Mouse (Mus musculus) limb, embryonic 14.5 days (tissue): Measurements from ENCODE around the gene Lrmda. TPM values are rescaled to one million over a fixed set of nuclear protein-coding genes. Genes with fewer than 3 reads are reported as not detected.

Experiments used
- ATAC-seq: fragments of 200-750 bp; cut with Nextera tagmentation; 2 replicates; pipeline ENCODE4 v1.8.0; 2017; ENCODE audit warnings: low read depth, moderate number of reproducible peaks, moderate TSS enrichment; ENCODE audit not compliant: low FRiP score
- DNase-seq: peaks from one replicate; pipeline ENCODE4 v3.0.0-alpha.2; 2015; ENCODE audit warnings: low spot score
- H3K27ac ChIP-seq: fragments of 300-500 bp; sonication (generic); replicated peaks from 2 replicates; pipeline ENCODE4 v1.5.1; 2014; ENCODE audit warnings: low read depth, mild to moderate bottlenecking, low read length, moderate library complexity, mixed read lengths
- H3K27me3 ChIP-seq: fragments of 300-500 bp; sonication (generic); 2 replicates; pipeline ENCODE4 v1.6.1; 2014; ENCODE audit warnings: low read length, mixed read lengths; ENCODE audit not compliant: control insufficient read depth, insufficient read depth
- H3K36me3 ChIP-seq: fragments of 300-500 bp; sonication (generic); 2 replicates; pipeline ENCODE4 v1.6.1; 2014; ENCODE audit warnings: mild to moderate bottlenecking, low read length, moderate library complexity, mixed read lengths; ENCODE audit not compliant: control insufficient read depth, insufficient read depth
- H3K4me1 ChIP-seq: fragments of 300-500 bp; sonication (generic); 2 replicates; pipeline ENCODE4 v1.6.1; 2014; ENCODE audit warnings: antibody characterized with exemption, low read length, mixed read lengths; ENCODE audit not compliant: control insufficient read depth, insufficient read depth
- H3K4me2 ChIP-seq: fragments of 300-500 bp; sonication (generic); replicated peaks from 2 replicates; pipeline ENCODE4 v1.6.1; 2014; ENCODE audit warnings: low read depth, mild to moderate bottlenecking, low read length, moderate library complexity; ENCODE audit not compliant: severe bottlenecking
- H3K4me3 ChIP-seq: fragments of 300-500 bp; sonication (generic); replicated peaks from 2 replicates; pipeline ENCODE4 v1.5.1; 2014; ENCODE audit warnings: low read length
- H3K9ac ChIP-seq: fragments of 300-500 bp; sonication (generic); 2 replicates; pipeline ENCODE4 v1.6.1; 2014; ENCODE audit warnings: mild to moderate bottlenecking, low read depth, low read length, moderate library complexity; ENCODE audit not compliant: severe bottlenecking
- H3K9me3 ChIP-seq: fragments of 300-500 bp; sonication (generic); 2 replicates; pipeline ENCODE4 v1.6.1; 2016; ENCODE audit warnings: low read length; ENCODE audit not compliant: control insufficient read depth
- POLR2A ChIP-seq: fragments of 200-500 bp; IDR thresholded peaks from 2 replicates; pipeline ENCODE4 v1.8.0; 2012; ENCODE audit warnings: inconsistent platforms, mild to moderate bottlenecking, moderate library complexity, borderline replicate concordance; ENCODE audit not compliant: insufficient read depth, insufficient read length; ENCODE audit errors: extremely low read depth
- WGBS: fragments of 180-500 bp; shearing (Covaris S2); extraction: QIAGEN DNeasy Blood & Tissue Kit; methylation state at CpG from one replicate; pipeline ENCODE4 v1.1.7; 2014; 5-methylcytosine and 5-hydroxymethylcytosine counted together
- polyA plus RNA-seq, 2 experiments: library from polyadenylated mRNA; depleted of rRNA in 1 of 2; stranded (reverse) in 1 of 2; unstranded in 1 of 2; fragments of >200 nt; fragmentation: Nextera tagmentation in 1 of 2; extraction: Ambion mirVana in 1 of 2; gene quantifications; 2 replicates each; pipeline versions ENCODE4 v1.2.1 to v1.2.3; 2012 to 2014

Lrmda gene
- polyA plus RNA-seq, 2 experiments: 0.08 to 0.72 TPM

GRCm38 (mm10) chr14:22695931-22696365 lies 676.4 kb downstream of the Lrmda start:
- peaks cover 4% of the 10 kb centered on the region; the same call in 1 of the 2 replicates for H3K4me1 ChIP-seq
- 33% methylated on average over 4 of the region's 4 CpGs for WGBS
- H3K9me3 ChIP-seq: no peaks in the 10 kb centered on the region
- no peak overlapping the region for H3K4me2 ChIP-seq
- H3K27me3 ChIP-seq: no peaks in the 10 kb centered on the region
- TF ChIP-seq POLR2A: no peak
- H3K9ac ChIP-seq: no peak overlapping the region
- H3K36me3 ChIP-seq: no peaks in the 10 kb centered on the region
- DNase-seq: no peak
- no peak overlapping the region for H3K4me3 ChIP-seq
- H3K27ac ChIP-seq: no peak overlapping the region
- ATAC-seq: no peak

- 91% methylated on average over 1 of the region's 1 CpGs for WGBS
- no peak for TF ChIP-seq POLR2A
- H3K27ac ChIP-seq: no peak overlapping the region
- DNase-seq: no peak
- no peak overlapping the region for H3K4me3 ChIP-seq
- no peak for ATAC-seq
- no peak overlapping the region for H3K9ac ChIP-seq
- H3K4me1 ChIP-seq: peaks cover 10% of the 10 kb centered on the region
- H3K4me2 ChIP-seq: no peak overlapping the region
- H3K27me3 ChIP-seq: no peaks in the 10 kb centered on the region
- H3K36me3 ChIP-seq: no peaks in the 10 kb centered on the region
- no peaks in the 10 kb centered on the region for H3K9me3 ChIP-seq
These were observed 680.7 kb downstream of the Lrmda start for GRCm38 (mm10) chr14:22700236-22700635.

- no peak for TF ChIP-seq POLR2A
- Histone ChIP-seq H3K4me1 (peaks cover 7% of the 10 kb centered on the region; the same call in 1 of the 2 replicates), H3K27ac (no peak overlapping the region), H3K9ac (no peak overlapping the region), H3K4me3 (no peak overlapping the region), H3K36me3 (no peaks in the 10 kb centered on the region), H3K4me2 (no peak overlapping the region), H3K27me3 (no peaks in the 10 kb centered on the region), H3K9me3 (no peaks in the 10 kb centered on the region)
- ATAC-seq: no peak
- 84% methylated on average over 2 of the region's 2 CpGs for WGBS
- no peak for DNase-seq
These were observed 681.2 kb downstream of the Lrmda start for GRCm38 (mm10) chr14:22700690-22701089.

GRCm38 (mm10) chr14:22707958-22708701 lies 688.6 kb downstream of the Lrmda start:
- TF ChIP-seq POLR2A: no peak
- H3K27ac ChIP-seq: no peak overlapping the region
- H3K36me3 ChIP-seq: no peaks in the 10 kb centered on the region
- no peaks in the 10 kb centered on the region for H3K27me3 ChIP-seq
- 29% methylated on average over 9 of the region's 9 CpGs for WGBS
- DNase-seq (peak; percentile 45), ATAC-seq (peak; percentile 62)
- no peaks in the 10 kb centered on the region for H3K9me3 ChIP-seq
- no peak overlapping the region for H3K9ac ChIP-seq
- peaks cover 28% of the 10 kb centered on the region for H3K4me1 ChIP-seq
- no peak overlapping the region for H3K4me2 ChIP-seq
- no peak overlapping the region for H3K4me3 ChIP-seq

GRCm38 (mm10) chr14:22710071-22710661 lies 690.7 kb downstream of the Lrmda start:
- Histone ChIP-seq H3K27me3 (no peaks in the 10 kb centered on the region), H3K4me3 (no peak overlapping the region), H3K36me3 (no peaks in the 10 kb centered on the region), H3K9ac (no peak overlapping the region), H3K27ac (no peak overlapping the region), H3K4me1 (peaks cover 22% of the 10 kb centered on the region), H3K9me3 (no peaks in the 10 kb centered on the region), H3K4me2 (no peak overlapping the region)
- 27% methylated on average over 6 of the region's 6 CpGs for WGBS
- no peak for ATAC-seq
- no peak for TF ChIP-seq POLR2A
- DNase-seq: no peak

GRCm38 (mm10) chr14:22712388-22712787 lies 692.9 kb downstream of the Lrmda start:
- Histone ChIP-seq H3K4me1 (peaks cover 17% of the 10 kb centered on the region), H3K27ac (no peak overlapping the region), H3K9me3 (no peaks in the 10 kb centered on the region), H3K36me3 (no peaks in the 10 kb centered on the region), H3K9ac (no peak overlapping the region), H3K4me3 (no peak overlapping the region), H3K4me2 (no peak overlapping the region), H3K27me3 (no peaks in the 10 kb centered on the region)
- DNase-seq (no peak), ATAC-seq (no peak)
- no peak for TF ChIP-seq POLR2A
